Mouse (Mus musculus) kidney, adult 10 weeks (tissue): ENCODE results near the gene Olfr1537. TPM values are rescaled to one million over a fixed set of nuclear protein-coding genes. Genes with fewer than 3 reads are reported as not detected.

Source experiments
- polyA plus RNA-seq: library from polyadenylated mRNA; stranded (reverse); fragments of 350-450 nt; fragmentation: Illumina TruSeq; extraction: RNeasy Lipid Tissue Mini Kit (QIAGEN cat#74804); gene quantifications from one replicate; pipeline ENCODE4 v1.2.3, GENCODE M21; 2014; ENCODE audit warnings: low read depth, low replicate concordance

Olfr1537 gene
- polyA plus RNA-seq: not detected

DNA sequence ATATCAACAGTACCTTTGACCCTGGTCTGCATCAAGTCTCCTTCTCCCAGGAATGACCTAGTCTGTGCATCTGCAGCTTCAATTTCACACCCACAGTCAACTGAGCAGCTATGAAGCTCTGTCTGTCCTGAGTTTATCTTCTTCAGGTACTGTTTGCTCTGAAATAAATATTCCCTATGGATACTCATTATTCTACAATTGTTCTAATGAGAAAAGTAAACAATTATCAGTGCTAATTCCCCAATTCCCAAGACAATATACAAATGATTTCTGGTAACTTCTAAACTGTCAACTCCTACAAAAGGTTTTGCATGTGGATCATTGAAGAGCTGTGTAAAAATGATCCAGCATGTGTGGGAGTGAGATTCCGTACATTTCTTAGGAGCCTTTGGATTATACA, at the start of gene Olfr1537:
Gene Olfr1537 (minus strand): TSS at position 101 of the 400 bp plus-strand sequence.

DNA sequence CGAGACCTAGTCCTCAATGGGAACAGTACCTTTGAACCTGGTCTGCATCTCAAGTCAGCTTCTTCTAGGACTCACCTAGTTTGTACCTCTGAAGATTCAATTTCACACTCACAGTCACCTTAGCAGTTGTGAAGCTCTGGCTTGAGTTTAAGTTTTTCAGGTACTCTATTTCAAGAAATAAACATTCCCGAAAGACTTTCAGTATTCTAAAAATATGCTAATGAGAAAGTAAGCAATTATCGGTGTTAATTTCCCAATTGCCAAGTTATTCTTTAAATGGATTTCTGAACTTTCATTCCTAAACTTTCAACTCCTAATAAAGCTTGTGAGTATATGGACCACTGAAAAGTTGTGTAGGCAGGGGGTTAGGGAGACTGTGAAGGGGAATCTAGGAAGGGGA, 26.9 kb upstream of the Olfr1537 start, which contains the start of gene Olfr945:
Gene Olfr945 (minus strand): TSS at position 101 of the 400 bp plus-strand sequence.

GRCm38 (mm10) chr9:39201620-39202019, 48.2 kb downstream of the Olfr1537 start, which contains the start of gene Olfr944:
Gene Olfr944 (plus strand): TSS chr9:39201920.

Other genes starting within 250 kb of the Olfr1537 start
- gene Olfr146, start 226.6 kb downstream of the Olfr1537 start, polyA plus RNA-seq: not detected
- gene Olfr937, start 185.0 kb downstream of the Olfr1537 start, polyA plus RNA-seq: not detected
- not detected for gene Olfr938, start 171.1 kb downstream of the Olfr1537 start, polyA plus RNA-seq
- not detected for gene Olfr27, start 121.9 kb downstream of the Olfr1537 start, polyA plus RNA-seq
- not detected for gene Olfr943, start 83.7 kb downstream of the Olfr1537 start, polyA plus RNA-seq
- gene Olfr944, start 48.1 kb downstream of the Olfr1537 start, polyA plus RNA-seq: not detected
- gene Olfr945, start 26.8 kb upstream of the Olfr1537 start, polyA plus RNA-seq: not detected
- not detected for gene Olfr948, start 76.1 kb upstream of the Olfr1537 start, polyA plus RNA-seq
- gene Olfr951, start 137.4 kb upstream of the Olfr1537 start, polyA plus RNA-seq: not detected
- gene Olfr952, start 177.2 kb upstream of the Olfr1537 start, polyA plus RNA-seq: not detected
- not detected for gene Olfr954, start 206.7 kb upstream of the Olfr1537 start, polyA plus RNA-seq
- gene Olfr955, start 221.9 kb upstream of the Olfr1537 start, polyA plus RNA-seq: not detected
- gene Olfr44, start 244.0 kb upstream of the Olfr1537 start, polyA plus RNA-seq: not detected